Mouse (Mus musculus) neural tube, embryonic 14.5 days (tissue): ENCODE measurements at regions not wholly inside any gene's neighbourhood (a gene's known extent, or its start where the extent isn't known, plus 50 kb on each side); places are given as distances from the start of the nearest gene placed in this dataset.

Experiments used
- ATAC-seq: fragments of 200-750 bp; cut with Nextera tagmentation; 2 replicates; pipeline ENCODE4 v1.8.0; 2017; ENCODE audit warnings: low read depth, mild to moderate bottlenecking, moderate TSS enrichment, moderate library complexity
- H3K27ac ChIP-seq: fragments of 300-500 bp; sonication (generic); 2 replicates; pipeline ENCODE4 v1.5.1; 2014; ENCODE audit warnings: low read depth, mild to moderate bottlenecking, control low read depth, low read length, moderate library complexity, mixed read lengths
- H3K27me3 ChIP-seq: fragments of 300-500 bp; sonication (generic); 2 replicates; pipeline ENCODE4 v1.6.1; 2014; ENCODE audit warnings: low read length; ENCODE audit not compliant: control insufficient read depth, insufficient read depth
- H3K36me3 ChIP-seq: fragments of 300-500 bp; sonication (generic); 2 replicates; pipeline ENCODE4 v1.6.1; 2014; ENCODE audit warnings: low read length, mixed read lengths; ENCODE audit not compliant: control insufficient read depth, insufficient read depth
- H3K4me1 ChIP-seq: fragments of 300-500 bp; sonication (generic); 2 replicates; pipeline ENCODE4 v1.6.1; 2014; ENCODE audit warnings: low read length; ENCODE audit not compliant: control insufficient read depth, insufficient read depth
- H3K4me2 ChIP-seq: fragments of 300-500 bp; sonication (generic); 2 replicates; pipeline ENCODE4 v1.6.1; 2014; ENCODE audit warnings: mild to moderate bottlenecking, low read depth, low read length, control low read depth
- H3K4me3 ChIP-seq: fragments of 300-500 bp; sonication (generic); 2 replicates; pipeline ENCODE4 v1.5.1; 2014; ENCODE audit warnings: low read depth, low read length, control low read depth, mixed read lengths
- H3K9ac ChIP-seq: fragments of 300-500 bp; sonication (generic); replicated peaks from 2 replicates; pipeline ENCODE4 v1.6.1; 2014; ENCODE audit warnings: low read depth, mild to moderate bottlenecking, control low read depth, low read length, mixed read lengths
- H3K9me3 ChIP-seq: fragments of 300-500 bp; sonication (generic); 2 replicates; pipeline ENCODE4 v1.6.1; 2016; ENCODE audit warnings: low read length; ENCODE audit not compliant: control insufficient read depth
- WGBS: fragments of 180-500 bp; shearing (Covaris S2); extraction: QIAGEN DNeasy Blood & Tissue Kit; methylation state at CpG from one replicate; pipeline ENCODE4 v1.1.7; 2014; 5-methylcytosine and 5-hydroxymethylcytosine counted together

DNA sequence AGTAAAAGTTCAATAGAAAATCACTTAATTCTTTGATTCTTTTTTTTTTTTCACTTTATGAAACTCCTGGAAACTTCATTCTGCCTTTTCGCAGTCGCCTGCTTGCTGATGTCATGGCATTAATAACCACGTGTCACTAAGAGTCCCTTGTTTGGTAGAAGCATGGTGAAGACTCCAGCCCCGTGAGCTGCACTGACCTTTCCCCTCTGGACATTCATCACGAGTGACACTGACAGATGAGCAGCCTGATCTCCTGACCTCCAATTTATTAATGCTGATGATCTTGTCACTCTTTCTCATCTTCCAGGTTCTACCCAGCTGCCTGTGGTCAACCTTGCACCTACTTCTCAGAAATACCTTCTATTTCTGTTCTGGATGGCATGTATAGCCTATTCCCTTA lies 867.1 kb upstream of the Slit2 start:
- H3K27me3 ChIP-seq = no peaks in the 10 kb centered on the region
- H3K9ac ChIP-seq = no peak overlapping the region
- H3K4me1 ChIP-seq = no peaks in the 10 kb centered on the region
- no peak overlapping the region for H3K27ac ChIP-seq
- 49% methylated on average over 5 of the region's 5 CpGs for WGBS
- H3K9me3 ChIP-seq = no peaks in the 10 kb centered on the region
- H3K4me2 ChIP-seq = no peak overlapping the region
- H3K4me3 ChIP-seq = no peak overlapping the region
- no peak for ATAC-seq
- H3K36me3 ChIP-seq = no peaks in the 10 kb centered on the region

DNA sequence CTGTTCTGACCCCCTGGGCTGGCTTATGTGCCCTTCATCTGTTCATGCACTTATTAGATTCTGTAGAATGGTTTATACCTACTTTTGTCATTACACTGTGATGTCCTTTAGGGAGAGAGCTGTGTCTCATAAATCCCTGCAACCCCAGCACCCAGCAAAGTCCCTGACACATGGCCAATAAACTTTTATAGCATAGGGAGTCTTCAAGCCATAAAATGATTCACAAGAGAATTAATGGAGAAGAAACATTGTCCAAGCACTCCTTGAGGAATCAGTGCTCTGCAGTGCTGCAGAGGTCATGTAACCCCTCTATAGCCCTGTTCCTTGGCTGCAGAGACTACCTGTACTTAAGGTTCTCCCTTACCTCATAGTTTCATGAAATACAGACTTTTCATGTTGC lies 887.2 kb upstream of the Slit2 start:
- Histone ChIP-seq H3K4me3 (no peak overlapping the region), H3K4me1 (no peaks in the 10 kb centered on the region), H3K27ac (no peak overlapping the region), H3K27me3 (no peaks in the 10 kb centered on the region), H3K36me3 (no peaks in the 10 kb centered on the region), H3K9me3 (no peaks in the 10 kb centered on the region), H3K4me2 (no peak overlapping the region), H3K9ac (no peak overlapping the region)
- ATAC-seq = peak; percentile 72

DNA sequence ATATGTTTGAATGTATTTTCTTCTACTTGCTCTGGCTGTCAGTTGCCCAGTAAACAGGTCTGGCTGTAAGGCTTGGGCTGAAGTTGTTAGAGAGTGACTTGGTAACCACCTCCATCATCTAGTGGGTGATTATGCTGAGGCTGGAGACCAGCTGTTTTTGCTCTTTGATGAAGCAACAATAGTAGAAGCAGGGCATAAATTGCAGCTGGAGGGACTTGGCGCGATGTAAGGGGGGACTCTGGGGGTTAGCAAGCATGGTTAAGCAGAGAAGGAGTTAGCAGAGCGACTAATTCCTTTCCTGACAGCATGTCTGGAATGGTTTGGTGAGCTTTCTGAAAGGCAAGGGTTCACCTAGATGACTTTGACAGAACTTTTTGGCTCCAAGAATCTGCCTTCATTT lies 930.0 kb upstream of the Slit2 start:
- H3K4me3 ChIP-seq = no peak overlapping the region
- no peaks in the 10 kb centered on the region for H3K27me3 ChIP-seq
- 27% methylated on average over 3 of the region's 3 CpGs for WGBS
- no peak overlapping the region for H3K4me2 ChIP-seq
- no peak for ATAC-seq
- H3K27ac ChIP-seq = no peak overlapping the region
- H3K4me1 ChIP-seq = no peaks in the 10 kb centered on the region
- no peak overlapping the region for H3K9ac ChIP-seq
- no peaks in the 10 kb centered on the region for H3K36me3 ChIP-seq
- H3K9me3 ChIP-seq = no peaks in the 10 kb centered on the region

DNA sequence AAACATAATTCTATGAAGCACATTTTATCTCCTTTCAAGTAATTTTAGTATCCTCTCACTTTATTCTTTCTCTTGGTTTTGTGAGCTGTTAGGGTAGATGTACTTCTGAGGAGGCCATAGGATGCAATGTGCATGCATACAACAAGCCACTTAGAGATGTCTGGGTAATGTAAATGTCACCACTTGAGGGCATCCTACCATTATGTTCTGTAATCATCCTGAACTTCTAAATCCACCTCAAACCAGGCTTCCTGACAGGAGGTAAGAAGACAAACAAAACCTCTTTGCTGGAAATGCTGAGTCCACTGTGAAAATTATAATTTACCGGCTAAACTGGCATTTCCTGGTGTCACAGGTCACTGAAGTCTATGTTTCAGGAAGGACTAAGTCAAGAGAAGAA lies 946.2 kb upstream of the Slit2 start:
- no peak overlapping the region for H3K9ac ChIP-seq
- no peaks in the 10 kb centered on the region for H3K9me3 ChIP-seq
- no peaks in the 10 kb centered on the region for H3K27me3 ChIP-seq
- H3K27ac ChIP-seq = no peak overlapping the region
- H3K4me2 ChIP-seq = no peak overlapping the region
- H3K4me3 ChIP-seq = no peak overlapping the region
- no peak for ATAC-seq
- WGBS = 59% methylated on average over 1 of the region's 1 CpGs
- no peaks in the 10 kb centered on the region for H3K4me1 ChIP-seq
- no peaks in the 10 kb centered on the region for H3K36me3 ChIP-seq

DNA sequence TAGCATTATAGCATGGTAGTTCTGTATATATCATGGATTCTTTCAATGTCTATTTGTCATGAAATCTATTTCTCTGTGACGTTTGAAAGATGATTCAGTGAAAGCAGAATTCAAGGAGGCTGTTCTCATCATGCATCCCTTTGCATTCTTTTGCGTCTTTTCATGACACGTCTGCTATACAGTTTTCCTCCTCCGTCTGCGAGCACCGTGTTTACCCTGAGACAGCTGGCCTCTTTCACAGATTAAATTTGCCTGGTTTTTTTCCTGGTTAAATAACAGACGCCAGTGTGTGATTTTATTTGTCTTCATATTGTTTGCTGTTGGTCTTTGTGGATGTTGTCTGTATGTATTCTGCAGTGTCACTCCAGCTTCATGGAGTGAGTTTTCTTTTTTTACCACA lies 948.9 kb upstream of the Slit2 start:
- no peak for ATAC-seq
- Histone ChIP-seq H3K27ac (no peak overlapping the region), H3K4me1 (no peaks in the 10 kb centered on the region), H3K9me3 (no peaks in the 10 kb centered on the region), H3K27me3 (no peaks in the 10 kb centered on the region), H3K4me3 (no peak overlapping the region), H3K4me2 (no peak overlapping the region), H3K9ac (no peak overlapping the region), H3K36me3 (no peaks in the 10 kb centered on the region)
- WGBS = 64% methylated on average over 7 of the region's 7 CpGs

DNA sequence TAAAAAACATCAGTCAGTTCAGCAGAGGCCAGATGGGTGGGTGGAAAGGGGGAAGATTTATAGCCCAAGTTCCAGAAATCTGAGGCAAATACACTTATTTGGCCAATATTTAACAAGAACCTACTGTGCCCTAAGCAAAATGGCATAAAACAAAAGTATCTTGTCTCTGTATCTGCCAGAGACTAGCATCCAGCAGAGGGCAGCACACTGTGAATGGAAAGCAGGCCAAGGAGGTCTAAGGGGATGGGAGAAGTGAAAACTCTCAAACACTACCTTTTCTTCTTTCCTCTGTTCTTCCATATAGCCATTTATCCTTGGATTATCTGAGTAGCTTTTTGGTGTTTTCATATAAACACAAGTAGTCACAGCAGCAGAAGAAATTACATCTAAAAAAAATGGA lies 968.6 kb upstream of the Slit2 start:
- no peak overlapping the region for H3K4me2 ChIP-seq
- H3K9ac ChIP-seq = no peak overlapping the region
- ATAC-seq = peak; percentile 58; the same call in 1 of the 2 replicates
- H3K4me3 ChIP-seq = no peak overlapping the region
- H3K27me3 ChIP-seq = no peaks in the 10 kb centered on the region
- no peaks in the 10 kb centered on the region for H3K4me1 ChIP-seq
- no peaks in the 10 kb centered on the region for H3K9me3 ChIP-seq
- H3K27ac ChIP-seq = no peak overlapping the region
- no peaks in the 10 kb centered on the region for H3K36me3 ChIP-seq

DNA sequence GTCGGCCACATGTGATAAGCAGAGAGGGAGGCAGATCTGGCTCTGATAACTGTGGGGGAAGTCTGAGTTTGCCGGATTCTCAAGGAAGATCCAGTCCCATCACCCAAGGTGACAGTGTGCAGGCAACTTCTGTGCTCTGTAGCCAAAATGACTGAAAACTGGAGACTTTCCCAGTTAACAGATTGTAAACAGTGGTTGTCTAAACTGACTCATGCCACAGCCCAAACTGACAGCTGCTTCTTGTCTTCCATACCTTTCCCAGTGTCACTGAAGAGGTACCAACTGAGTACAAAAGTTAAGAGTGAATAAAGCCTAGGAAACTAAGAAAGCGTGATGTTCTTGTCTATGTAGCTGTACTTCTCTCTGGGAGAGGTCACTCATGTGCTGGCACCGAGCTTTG lies 990.4 kb upstream of the Slit2 start:
- no peak for ATAC-seq
- Histone ChIP-seq H3K36me3 (no peaks in the 10 kb centered on the region), H3K27me3 (no peaks in the 10 kb centered on the region), H3K4me1 (no peaks in the 10 kb centered on the region), H3K9me3 (no peaks in the 10 kb centered on the region), H3K9ac (no peak overlapping the region), H3K4me2 (no peak overlapping the region), H3K4me3 (no peak overlapping the region), H3K27ac (no peak overlapping the region)
- WGBS = 92% methylated on average over 4 of the region's 4 CpGs

DNA sequence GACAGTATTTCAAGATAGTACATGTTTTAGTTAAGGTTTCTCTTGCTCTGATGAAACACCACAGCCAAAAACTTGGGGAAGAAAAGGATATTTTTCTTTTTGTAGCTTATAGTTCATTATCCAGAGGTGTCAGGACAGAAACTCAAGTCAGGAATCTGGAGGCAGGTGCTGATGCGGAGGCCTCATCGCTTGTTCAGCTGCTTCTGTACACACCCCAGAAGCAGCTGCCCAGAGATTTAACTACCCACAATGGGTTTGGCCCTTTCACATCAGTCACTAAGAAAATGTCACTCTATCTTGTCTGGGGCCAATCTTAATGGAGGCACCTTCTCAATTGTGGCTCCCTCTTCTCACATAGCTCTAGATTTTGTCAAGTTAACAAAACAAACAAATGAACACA lies 996.4 kb upstream of the Slit2 start:
- H3K4me2 ChIP-seq = no peak overlapping the region
- H3K36me3 ChIP-seq = no peaks in the 10 kb centered on the region
- no peak for ATAC-seq
- no peaks in the 10 kb centered on the region for H3K27me3 ChIP-seq
- H3K9ac ChIP-seq = no peak overlapping the region
- H3K4me3 ChIP-seq = no peak overlapping the region
- WGBS = 77% methylated on average over 2 of the region's 2 CpGs
- H3K4me1 ChIP-seq = no peaks in the 10 kb centered on the region
- H3K27ac ChIP-seq = no peak overlapping the region
- no peaks in the 10 kb centered on the region for H3K9me3 ChIP-seq

DNA sequence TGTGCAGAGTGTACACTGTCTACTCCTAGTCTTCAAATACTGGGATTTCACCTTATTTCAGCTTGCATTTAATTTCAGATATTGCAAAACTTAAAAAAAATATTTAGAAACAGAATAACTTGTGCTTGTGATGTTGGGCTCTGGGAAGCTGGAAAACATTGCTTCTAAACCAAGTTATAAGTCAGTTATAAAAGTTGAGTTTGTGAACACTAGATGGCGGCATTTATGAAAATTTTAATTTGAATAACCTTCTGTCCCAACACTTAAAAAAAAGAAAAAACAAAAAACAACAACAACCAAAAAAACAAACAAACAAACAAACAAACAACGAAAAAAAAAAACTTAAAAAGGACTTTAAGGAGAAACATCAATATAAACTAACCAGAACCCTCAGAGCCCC lies 1002.6 kb upstream of the Slit2 start:
- H3K4me1 ChIP-seq = no peaks in the 10 kb centered on the region
- H3K4me3 ChIP-seq = no peak overlapping the region
- H3K9ac ChIP-seq = no peak overlapping the region
- no peaks in the 10 kb centered on the region for H3K36me3 ChIP-seq
- no peak for ATAC-seq
- H3K27me3 ChIP-seq = no peaks in the 10 kb centered on the region
- no peaks in the 10 kb centered on the region for H3K9me3 ChIP-seq
- no peak overlapping the region for H3K27ac ChIP-seq
- H3K4me2 ChIP-seq = no peak overlapping the region
- WGBS = 87% methylated on average over 2 of the region's 2 CpGs

DNA sequence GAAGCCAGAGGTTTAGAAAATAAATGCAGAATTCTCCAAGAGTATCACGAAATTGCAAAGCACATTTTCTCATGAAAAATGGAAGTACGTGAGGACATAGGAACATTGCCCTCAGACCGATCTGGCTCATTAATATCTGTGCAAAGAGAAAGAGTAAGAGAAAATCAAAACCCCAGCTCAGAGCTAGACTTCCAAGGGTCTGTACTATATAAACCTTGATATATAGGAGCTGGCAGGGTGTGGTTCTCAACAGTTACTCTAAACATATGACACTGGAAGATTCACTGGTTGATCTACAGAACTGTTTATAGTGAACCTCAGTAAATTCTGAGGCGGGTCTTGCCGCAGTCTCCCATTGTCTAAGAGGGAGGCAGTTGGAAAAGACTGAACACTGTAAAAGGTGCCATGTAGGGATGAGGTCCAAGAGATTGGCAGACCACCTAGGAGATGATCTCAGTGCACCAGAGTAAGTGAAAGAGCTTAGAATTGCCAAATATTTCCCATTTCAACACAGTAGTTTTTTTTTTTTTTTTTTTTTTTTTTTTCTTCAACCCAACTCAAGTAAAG lies 1014.0 kb upstream of the Slit2 start:
- no peaks in the 10 kb centered on the region for H3K9me3 ChIP-seq
- H3K27ac ChIP-seq = no peak overlapping the region
- H3K27me3 ChIP-seq = no peaks in the 10 kb centered on the region
- H3K9ac ChIP-seq = no peak overlapping the region
- no peak overlapping the region for H3K4me2 ChIP-seq
- no peaks in the 10 kb centered on the region for H3K36me3 ChIP-seq
- ATAC-seq = no peak
- H3K4me3 ChIP-seq = no peak overlapping the region
- WGBS = 90% methylated on average over 5 of the region's 5 CpGs
- no peaks in the 10 kb centered on the region for H3K4me1 ChIP-seq
